Mouse (Mus musculus) spleen, postnatal 4 days (tissue): Measurements from ENCODE around the gene Foxd1.

Experiments used
- DNase-seq, 2 experiments: peaks; one replicate each; pipeline ENCODE4 v3.0.0; 2022; ENCODE audit warnings: low spot score in 2 of 2

The Foxd1 gene

DNA sequence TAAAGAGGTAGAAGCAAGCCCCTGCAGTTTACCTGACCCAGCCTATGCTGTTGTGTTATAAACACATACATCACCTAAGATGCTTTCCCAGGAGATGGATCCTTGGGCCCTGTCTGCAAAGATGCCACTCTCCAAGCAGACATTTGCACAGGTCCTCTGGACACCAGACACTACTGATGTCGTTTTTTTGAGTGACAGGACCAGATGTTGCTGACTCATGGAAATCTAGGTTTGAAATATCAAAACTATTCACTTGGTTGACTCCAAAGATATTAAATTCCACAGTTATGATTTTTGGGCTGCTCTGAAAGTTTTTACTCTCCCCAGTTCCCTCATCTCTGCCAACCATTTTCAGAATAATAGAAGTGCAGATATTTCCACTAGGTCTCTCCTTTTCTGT is 35.0 kb downstream of the Foxd1 start:
- no peak for DNase-seq

- no peak for DNase-seq
Observed at GRCm38 (mm10) chr13:98390363-98390762, 36.3 kb downstream of the Foxd1 start.

DNA sequence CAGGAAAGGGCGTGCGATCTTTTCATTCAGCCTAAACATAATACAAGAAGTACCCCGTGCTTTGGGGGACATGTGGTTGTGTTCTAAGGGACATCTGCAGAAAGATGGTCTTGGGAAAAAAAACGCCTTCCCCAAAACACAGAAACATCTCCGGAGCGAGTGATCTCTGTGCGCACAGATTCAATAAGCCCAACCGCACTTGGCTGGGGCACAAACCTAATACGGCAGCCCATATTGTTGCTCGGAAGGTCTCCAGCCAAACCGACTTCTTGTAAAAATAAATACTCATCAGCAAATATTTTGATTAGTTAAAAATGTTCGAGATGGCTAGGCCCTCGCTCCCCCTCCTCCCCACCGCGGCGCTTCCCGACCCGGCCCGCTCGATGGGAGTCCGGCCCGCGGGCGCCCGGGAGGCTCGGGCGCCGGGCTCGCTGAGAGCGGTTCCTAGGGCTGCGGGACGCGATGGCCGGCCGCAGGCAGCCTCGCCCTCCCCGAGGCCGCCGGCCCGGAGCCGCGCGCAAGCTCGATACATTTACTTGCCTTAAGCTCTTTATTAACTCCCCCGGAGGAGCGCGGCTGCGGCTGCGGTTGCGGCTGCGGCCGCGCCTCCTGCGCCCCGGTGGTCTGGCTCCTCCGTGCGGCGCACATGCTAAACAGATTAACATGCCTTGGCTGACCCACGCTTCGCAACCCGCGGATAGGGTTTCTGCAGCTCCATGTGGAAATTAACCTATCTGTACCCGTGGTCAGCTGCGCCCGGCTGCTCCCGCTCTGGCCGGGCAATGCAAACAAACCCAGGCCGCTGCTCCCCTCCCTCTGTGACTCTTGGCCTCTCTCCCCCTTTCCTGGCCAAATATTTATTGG is 37.0 kb downstream of the Foxd1 start:
- DNase-seq: no peak

DNA sequence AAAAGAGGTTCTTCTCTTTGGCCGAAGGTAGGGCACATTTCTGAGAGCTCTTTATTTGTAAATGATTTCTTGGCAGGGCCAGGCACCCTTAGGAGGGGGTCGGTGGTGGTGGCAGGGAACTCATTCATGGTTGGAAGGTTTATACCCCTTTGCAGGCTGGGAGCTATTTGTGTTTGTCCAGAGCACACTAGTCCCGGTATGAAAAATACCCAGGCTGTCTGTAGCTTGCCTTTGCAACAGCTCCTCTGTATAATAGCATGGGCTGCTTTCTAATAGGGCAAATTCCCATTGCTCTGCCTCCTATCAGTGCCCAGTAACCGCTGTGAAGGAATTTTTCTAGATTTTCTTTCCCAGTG is 37.6 kb downstream of the Foxd1 start:
- no peak for DNase-seq

GRCm38 (mm10) chr13:98392031-98392430 is 38.0 kb downstream of the Foxd1 start:
- no peak for DNase-seq

GRCm38 (mm10) chr13:98393356-98394070 is 39.5 kb downstream of the Foxd1 start:
- no peak for DNase-seq
